Mouse (Mus musculus) lung, embryonic 15.5 days (tissue): ENCODE measurements around the gene Wnt3a. TPM values are rescaled to one million over a fixed set of nuclear protein-coding genes. Genes with fewer than 3 reads are reported as not detected.

Experiments
- ATAC-seq: fragments of 200-750 bp; cut with Nextera tagmentation; 2 replicates; pipeline ENCODE4 v1.8.0; 2017; ENCODE audit warnings: moderate number of reproducible peaks, borderline replicate concordance; ENCODE audit not compliant: low FRiP score, low TSS enrichment; ENCODE audit errors: extremely low read depth
- H3K27ac ChIP-seq: fragments of 300-500 bp; sonication (generic); 2 replicates; pipeline ENCODE4 v1.5.1; 2015; ENCODE audit warnings: moderate library complexity, mild to moderate bottlenecking, inconsistent platforms
- H3K27me3 ChIP-seq: fragments of 300-500 bp; sonication (generic); 2 replicates; pipeline ENCODE4 v1.6.1; 2015; ENCODE audit warnings: inconsistent platforms
- H3K36me3 ChIP-seq: fragments of 300-500 bp; sonication (generic); 2 replicates; pipeline ENCODE4 v1.6.1; 2015; ENCODE audit warnings: inconsistent platforms
- H3K4me1 ChIP-seq: fragments of 300-500 bp; sonication (generic); 2 replicates; pipeline ENCODE4 v1.6.1; 2015; ENCODE audit warnings: inconsistent platforms
- H3K4me2 ChIP-seq: fragments of 300-500 bp; sonication (generic); 2 replicates; pipeline ENCODE4 v1.6.1; 2015; ENCODE audit warnings: inconsistent platforms, mild to moderate bottlenecking, moderate library complexity
- H3K4me3 ChIP-seq: fragments of 300-500 bp; sonication (generic); 2 replicates; pipeline ENCODE4 v1.5.1; 2015; ENCODE audit warnings: mild to moderate bottlenecking, inconsistent platforms
- H3K9ac ChIP-seq: fragments of 300-500 bp; sonication (generic); 2 replicates; pipeline ENCODE4 v1.6.1; 2015; ENCODE audit warnings: inconsistent platforms
- H3K9me3 ChIP-seq: fragments of 300-500 bp; sonication (generic); 2 replicates; pipeline ENCODE4 v1.6.1; 2016; ENCODE audit warnings: inconsistent platforms
- WGBS: fragments of 180-500 bp; shearing (Covaris S2); methylation state at CpG from one replicate; pipeline ENCODE4 v1.1.7; 2015; 5-methylcytosine and 5-hydroxymethylcytosine counted together
- polyA plus RNA-seq: library from polyadenylated mRNA; unstranded; fragments of >200 nt; fragmentation: Nextera tagmentation; extraction: Ambion mirVana; gene quantifications from 2 replicates; pipeline ENCODE4 v1.2.1, GENCODE M21; 2015

Wnt3a gene
- polyA plus RNA-seq, 1 experiment from 2014 or later = 0.14 TPM

DNA sequence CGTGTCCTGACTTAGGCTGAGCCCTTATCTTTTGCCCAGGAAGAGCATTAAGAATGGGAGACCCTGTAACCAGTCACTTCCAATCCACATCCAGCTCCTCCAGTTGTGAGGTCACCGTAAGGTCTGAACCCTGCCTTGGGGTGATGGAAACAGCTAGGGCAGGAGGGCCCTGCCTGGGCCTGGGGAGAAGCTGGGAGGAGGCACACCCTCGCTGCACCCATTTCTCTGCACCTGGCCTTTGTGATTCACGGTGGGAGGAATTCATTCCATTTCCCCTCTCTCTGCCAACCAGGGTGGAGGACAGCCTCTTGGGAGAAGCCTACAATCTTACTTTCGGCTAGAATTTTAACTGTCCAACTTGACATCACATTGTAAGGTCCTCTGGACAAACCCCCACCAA lies 8.4 kb downstream of the Wnt3a start:
- no peak overlapping the region for H3K4me2 ChIP-seq
- 58% methylated on average over 5 of the region's 5 CpGs for WGBS
- H3K4me3 ChIP-seq = no peak overlapping the region

GRCm38 (mm10) chr11:59278047-59278446 lies 12.5 kb downstream of the Wnt3a start:
- Histone ChIP-seq H3K9ac (no peak overlapping the region), H3K4me2 (no peak overlapping the region), H3K4me1 (no peaks in the 10 kb centered on the region), H3K4me3 (no peak overlapping the region), H3K9me3 (no peaks in the 10 kb centered on the region), H3K36me3 (no peaks in the 10 kb centered on the region), H3K27ac (no peak overlapping the region), H3K27me3 (peaks cover 33% of the 10 kb centered on the region)
- WGBS = 58% methylated on average over 4 of the region's 4 CpGs
- no peak for ATAC-seq

More for the DNA sequence above, 8.4 kb downstream of the Wnt3a start:
- Histone ChIP-seq H3K36me3 (no peaks in the 10 kb centered on the region), H3K27me3 (peaks cover 54% of the 10 kb centered on the region), H3K4me1 (no peaks in the 10 kb centered on the region), H3K27ac (no peak overlapping the region), H3K9me3 (no peaks in the 10 kb centered on the region), H3K9ac (no peak overlapping the region)
- ATAC-seq = no peak

DNA sequence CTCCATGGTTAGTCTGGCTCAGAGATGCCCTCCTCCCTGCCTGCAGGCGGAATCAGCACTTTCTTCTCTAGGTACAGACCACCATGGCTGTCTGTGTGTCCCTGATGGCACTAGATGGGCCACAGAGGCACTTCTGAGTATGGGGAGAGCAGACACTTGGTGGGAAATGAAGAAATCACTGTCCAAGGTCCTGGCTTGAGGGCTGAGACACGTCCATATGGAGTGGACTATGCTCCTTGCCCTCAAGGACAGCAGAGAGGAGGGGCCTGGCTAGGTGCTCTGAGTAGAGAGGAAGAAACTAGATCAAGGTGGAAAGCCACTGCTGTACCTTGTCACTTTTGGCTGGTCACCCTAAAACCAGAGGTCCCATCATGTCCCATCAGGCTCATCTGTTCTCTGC lies 13.7 kb downstream of the Wnt3a start:
- no peak overlapping the region for H3K4me3 ChIP-seq
- H3K9me3 ChIP-seq = no peaks in the 10 kb centered on the region
- H3K27ac ChIP-seq = no peak overlapping the region
- no peak for ATAC-seq
- WGBS = 23% methylated on average over 2 of the region's 2 CpGs
- no peaks in the 10 kb centered on the region for H3K4me1 ChIP-seq
- H3K4me2 ChIP-seq = no peak overlapping the region
- no peaks in the 10 kb centered on the region for H3K36me3 ChIP-seq
- H3K9ac ChIP-seq = no peak overlapping the region
- H3K27me3 ChIP-seq = peaks cover 32% of the 10 kb centered on the region

GRCm38 (mm10) chr11:59274184-59274583 lies 16.4 kb downstream of the Wnt3a start:
- 87% methylated on average over 2 of the region's 3 CpGs for WGBS
- H3K4me3 ChIP-seq = no peak overlapping the region
- no peak for ATAC-seq
- no peak overlapping the region for H3K27ac ChIP-seq
- H3K4me2 ChIP-seq = no peak overlapping the region
- H3K9me3 ChIP-seq = no peaks in the 10 kb centered on the region
- H3K36me3 ChIP-seq = no peaks in the 10 kb centered on the region
- H3K9ac ChIP-seq = no peak overlapping the region
- peaks cover 25% of the 10 kb centered on the region; the same call in 1 of the 2 replicates for H3K27me3 ChIP-seq
- H3K4me1 ChIP-seq = no peaks in the 10 kb centered on the region

GRCm38 (mm10) chr11:59266727-59267126 lies 23.8 kb downstream of the Wnt3a start:
- no peak for ATAC-seq
- Histone ChIP-seq H3K36me3 (no peaks in the 10 kb centered on the region), H3K27ac (no peak overlapping the region), H3K9me3 (no peaks in the 10 kb centered on the region), H3K4me1 (peaks cover 16% of the 10 kb centered on the region), H3K4me3 (no peak overlapping the region), H3K9ac (no peak overlapping the region), H3K27me3 (peaks cover 37% of the 10 kb centered on the region), H3K4me2 (no peak overlapping the region)
- WGBS = 32% methylated on average over 6 of the region's 6 CpGs

DNA sequence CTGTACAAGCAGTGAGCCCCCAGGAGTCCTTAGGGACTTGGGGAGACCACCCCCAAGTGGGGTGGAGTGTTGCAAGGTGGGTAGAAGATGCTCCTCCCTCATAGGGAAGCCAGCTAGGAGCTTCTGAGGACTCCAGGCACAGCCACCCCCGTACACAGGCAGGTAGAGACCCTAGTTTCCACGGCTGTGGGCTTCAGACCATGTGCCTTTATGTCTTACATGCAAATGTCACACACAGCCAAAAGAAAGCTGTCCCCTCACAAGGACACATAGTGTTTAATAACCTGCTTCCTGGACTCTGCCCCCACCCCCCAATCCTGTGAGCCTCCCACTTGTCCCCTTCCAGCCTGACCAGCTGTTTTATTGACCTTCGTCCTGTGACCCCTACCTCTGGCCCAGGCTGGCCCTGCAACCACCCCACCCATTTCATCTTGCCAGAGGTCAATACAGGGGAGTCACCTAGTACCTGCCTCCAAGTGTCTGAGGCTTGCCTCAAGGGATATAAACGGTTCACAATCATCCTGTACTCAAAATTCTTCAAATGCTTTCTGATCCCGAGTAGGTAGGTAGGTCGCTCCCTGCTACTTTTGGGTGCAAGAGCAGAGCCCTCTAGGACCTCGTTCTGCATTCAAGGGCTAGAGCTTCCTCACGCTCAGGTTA lies 25.3 kb downstream of the Wnt3a start:
- Histone ChIP-seq H3K4me1 (peaks cover 16% of the 10 kb centered on the region), H3K27me3 (peaks cover 37% of the 10 kb centered on the region), H3K36me3 (no peaks in the 10 kb centered on the region), H3K4me2 (no peak overlapping the region), H3K27ac (no peak overlapping the region), H3K9ac (no peak overlapping the region), H3K4me3 (no peak overlapping the region), H3K9me3 (no peaks in the 10 kb centered on the region)
- whole genome bisulfite sequencing = 53% methylated on average over 8 of the region's 8 CpGs
- ATAC-seq = no peak

- no peaks in the 10 kb centered on the region for H3K36me3 ChIP-seq
- H3K9me3 ChIP-seq = no peaks in the 10 kb centered on the region
- no peak for ATAC-seq
- H3K27me3 ChIP-seq = peaks cover 37% of the 10 kb centered on the region
- WGBS = 9% methylated on average over 8 of the region's 8 CpGs
- no peak overlapping the region for H3K27ac ChIP-seq
- peak overlapping the region; percentile 54 for H3K9ac ChIP-seq
- H3K4me3 ChIP-seq = peak overlapping the region; percentile 45
- H3K4me2 ChIP-seq = peak overlapping the region; percentile 83
- H3K4me1 ChIP-seq = peaks cover 16% of the 10 kb centered on the region
Observed at GRCm38 (mm10) chr11:59264593-59264992, 26.0 kb downstream of the Wnt3a start.

- H3K9me3 ChIP-seq = no peaks in the 10 kb centered on the region
- H3K4me1 ChIP-seq = peaks cover 16% of the 10 kb centered on the region
- 2% methylated on average over 54 of the region's 56 CpGs for WGBS
- peak; percentile 66; the same call in 1 of the 2 replicates for ATAC-seq
- peak overlapping the region; percentile 45 for H3K4me3 ChIP-seq
- peaks cover 37% of the 10 kb centered on the region for H3K27me3 ChIP-seq
- no peaks in the 10 kb centered on the region for H3K36me3 ChIP-seq
- peak overlapping the region; percentile 54 for H3K9ac ChIP-seq
- H3K27ac ChIP-seq = no peak overlapping the region
- peak overlapping the region; percentile 83 for H3K4me2 ChIP-seq
Observed at GRCm38 (mm10) chr11:59263870-59264563, 26.5 kb downstream of the Wnt3a start.

DNA sequence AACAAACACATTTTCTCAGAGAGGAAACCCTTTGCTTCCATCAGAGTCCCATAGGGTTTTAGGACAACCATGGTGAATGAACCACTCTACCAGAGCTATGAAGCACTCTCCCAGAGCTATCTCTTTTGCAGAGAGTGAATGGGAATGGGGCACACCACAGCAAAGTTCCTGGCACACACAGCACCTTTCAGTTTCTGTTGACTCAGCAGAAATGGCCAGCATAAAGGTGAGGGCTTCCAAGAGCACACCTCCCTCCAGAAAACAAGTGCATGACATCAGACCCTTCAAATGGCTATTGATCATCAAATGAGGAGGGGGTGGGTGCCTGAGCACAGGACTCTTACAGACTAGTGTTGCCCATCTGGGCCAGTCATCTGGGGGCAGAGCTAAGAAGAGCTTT lies 28.2 kb downstream of the Wnt3a start:
- no peak for ATAC-seq
- H3K9me3 ChIP-seq = no peaks in the 10 kb centered on the region
- H3K36me3 ChIP-seq = no peaks in the 10 kb centered on the region
- H3K27ac ChIP-seq = no peak overlapping the region
- H3K27me3 ChIP-seq = peaks cover 37% of the 10 kb centered on the region
- no peak overlapping the region for H3K4me3 ChIP-seq
- H3K9ac ChIP-seq = no peak overlapping the region
- peaks cover 16% of the 10 kb centered on the region for H3K4me1 ChIP-seq
- H3K4me2 ChIP-seq = no peak overlapping the region

DNA sequence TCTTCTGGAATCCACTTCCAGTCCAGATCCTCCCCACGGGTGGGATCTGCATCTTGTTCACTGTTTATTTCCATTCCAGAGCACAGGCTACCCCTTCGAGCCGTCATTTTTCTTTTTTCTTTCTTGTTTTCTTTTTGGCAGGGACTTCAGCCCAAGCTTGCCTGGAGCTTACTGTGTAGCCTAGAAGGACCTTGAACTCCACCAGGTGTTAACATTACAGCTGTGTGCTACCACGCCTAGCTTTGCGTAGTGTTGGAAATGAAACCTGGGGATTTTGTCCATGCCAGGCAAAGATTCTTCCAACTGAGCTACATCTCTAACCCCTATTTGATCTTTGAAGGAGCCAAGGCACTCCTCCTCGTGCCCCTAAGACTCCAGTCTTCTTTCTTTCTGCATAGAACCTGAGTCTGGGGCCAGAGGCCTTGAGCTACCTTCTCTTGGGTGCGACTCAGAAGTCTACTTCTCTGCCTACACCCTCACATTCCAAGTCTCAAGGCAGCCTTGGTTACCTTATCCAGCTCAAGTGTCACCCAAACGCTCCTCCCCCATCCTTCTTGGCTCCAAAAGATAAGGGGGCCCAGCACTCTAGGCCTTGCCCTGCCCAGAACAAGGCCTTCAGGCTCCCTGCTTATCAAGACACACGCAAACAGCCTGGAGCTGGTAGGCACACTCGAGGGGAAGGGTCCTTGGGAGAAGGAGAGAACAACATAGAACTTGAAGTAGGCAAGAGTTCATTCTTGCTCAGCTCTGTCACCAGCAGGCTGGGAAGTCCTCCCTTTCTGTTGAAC lies 29.7 kb downstream of the Wnt3a start:
- Histone ChIP-seq H3K27me3 (peaks cover 24% of the 10 kb centered on the region), H3K27ac (peak overlapping the region; percentile 62; the same call in 1 of the 2 replicates), H3K9ac (no peak overlapping the region), H3K9me3 (no peaks in the 10 kb centered on the region), H3K4me2 (no peak overlapping the region), H3K36me3 (no peaks in the 10 kb centered on the region), H3K4me3 (no peak overlapping the region), H3K4me1 (peaks cover 16% of the 10 kb centered on the region)
- ATAC-seq = peak; percentile 68; the same call in 1 of the 2 replicates
- 51% methylated on average over 10 of the region's 10 CpGs for WGBS

- no peaks in the 10 kb centered on the region for H3K9me3 ChIP-seq
- no peak overlapping the region for H3K27ac ChIP-seq
- peaks cover 14% of the 10 kb centered on the region for H3K4me1 ChIP-seq
- no peak for ATAC-seq
- H3K4me3 ChIP-seq = no peak overlapping the region
- peaks cover 12% of the 10 kb centered on the region for H3K27me3 ChIP-seq
- H3K4me2 ChIP-seq = no peak overlapping the region
- H3K9ac ChIP-seq = no peak overlapping the region
- no peaks in the 10 kb centered on the region for H3K36me3 ChIP-seq
- WGBS = 52% methylated on average over 7 of the region's 7 CpGs
Observed at GRCm38 (mm10) chr11:59259647-59260046, 30.9 kb downstream of the Wnt3a start.

GRCm38 (mm10) chr11:59248101-59248500 lies 42.5 kb downstream of the Wnt3a start:
- 44% methylated on average over 10 of the region's 10 CpGs for WGBS
- H3K4me3 ChIP-seq = no peak overlapping the region
- peaks cover 19% of the 10 kb centered on the region for H3K27me3 ChIP-seq
- H3K27ac ChIP-seq = no peak overlapping the region
- ATAC-seq = no peak
- H3K36me3 ChIP-seq = no peaks in the 10 kb centered on the region
- no peaks in the 10 kb centered on the region for H3K4me1 ChIP-seq
- no peak overlapping the region for H3K9ac ChIP-seq
- no peak overlapping the region for H3K4me2 ChIP-seq
- no peaks in the 10 kb centered on the region for H3K9me3 ChIP-seq
